Mouse (Mus musculus): ENCODE results near the gene Lmf1.

DNA sequence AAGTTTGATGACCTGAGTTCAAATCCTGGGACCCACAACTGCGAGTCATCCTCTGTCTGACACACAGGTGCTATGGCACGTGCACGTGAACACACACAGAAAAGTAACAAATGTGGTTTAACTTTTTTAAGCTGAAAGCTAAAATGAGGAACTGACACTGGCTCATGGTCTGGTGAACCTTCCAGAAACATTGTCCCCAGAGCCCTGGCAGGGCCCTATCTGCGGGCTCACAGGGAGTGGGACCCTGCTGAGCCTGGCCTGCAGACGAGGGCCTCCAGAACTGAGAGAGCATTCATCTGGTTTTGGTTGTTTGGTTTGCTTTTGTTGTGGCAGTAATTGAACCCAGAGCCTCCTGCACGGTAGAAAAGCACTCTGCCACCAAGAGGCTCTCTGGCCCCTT, 99.1 kb downstream of the Lmf1 start:
- TF ChIP-seq CTCF (IDR thresholded peaks at IDR 0.05; ENCODE audit: low read depth, low read length) (no peak), POLR2A (IDR thresholded peaks at IDR 0.05; ENCODE audit: insufficient read depth, low read length) (no peak)

Data from ES-Bruce4 (cell line).